ENCODE assay signal across 19 mouse cellular contexts in genomic region chr2:38108586-38108985, GRCm38 (mm10).
"Had no signal": no experiment of that assay in that cellular context is flagged by ENCODE, and none has a peak within 500 bp of the region (broad histone marks: within the 10 kb centered on the region; RNA-seq: fewer than 3 reads in every experiment).

No protein-coding gene starts in this region.

- H3K4me2 ChIP-seq: lung, embryonic 14.5 days; midbrain, embryonic 12.5 days; neural tube, embryonic 13.5 days; neural tube, embryonic 15.5 days had no signal

- DNase-seq: lung, adult 18-20 months; lung, embryonic 14.5 days; lung, postnatal 10 days; lung, postnatal 4 days; midbrain, embryonic 14.5 days; retina, postnatal 1 day; right cerebral cortex, adult 18-20 months; right cerebral cortex, postnatal 25 days; right cerebral cortex, postnatal 4 days; spleen, adult 18-20 months; thymus, adult 18-20 months; thymus, postnatal 25 days; thymus, postnatal 4 days had no signal

- H3K9me3 ChIP-seq: midbrain, embryonic 10.5 days; midbrain, embryonic 12.5 days; neural tube, embryonic 13.5 days; neural tube, embryonic 15.5 days had no signal

- H3K9ac ChIP-seq: lung, embryonic 14.5 days; midbrain, embryonic 12.5 days; neural tube, embryonic 13.5 days; neural tube, embryonic 15.5 days had no signal

- H3K4me3 ChIP-seq: midbrain, embryonic 10.5 days; midbrain, embryonic 12.5 days; myocyte; neural tube, embryonic 13.5 days; neural tube, embryonic 15.5 days had no signal

- H3K36me3 ChIP-seq: midbrain, embryonic 10.5 days; midbrain, embryonic 12.5 days; neural tube, embryonic 13.5 days; neural tube, embryonic 15.5 days had no signal

- H3K27ac ChIP-seq: midbrain, embryonic 10.5 days; midbrain, embryonic 12.5 days; neural tube, embryonic 13.5 days; neural tube, embryonic 15.5 days had no signal

- H3K27me3 ChIP-seq: midbrain, embryonic 12.5 days; neural tube, embryonic 13.5 days; neural tube, embryonic 15.5 days had no signal

- ATAC-seq: midbrain, embryonic 16.5 days had no signal
